Mouse (Mus musculus) liver, embryonic 14.5 days (tissue): ENCODE measurements at regions not wholly inside any gene's neighbourhood (a gene's known extent, or its start where the extent isn't known, plus 50 kb on each side); places are given as distances from the start of the nearest gene placed in this dataset.

Source experiments
- ATAC-seq: fragments of 200-750 bp; cut with Nextera tagmentation; 2 replicates; pipeline ENCODE4 v1.8.0; 2017; ENCODE audit warnings: moderate number of reproducible peaks, mild to moderate bottlenecking, moderate library complexity; ENCODE audit not compliant: insufficient read depth
- DNase-seq, 3 experiments: peaks; one replicate each; pipeline ENCODE4 v3.0.0-alpha.2; 2012 to 2013; ENCODE audit warnings: low read depth in 3 of 3, low spot score in 3 of 3
- H3K27ac ChIP-seq: fragments of 300-500 bp; sonication (generic); 2 replicates; pipeline ENCODE4 v1.5.1; 2014; ENCODE audit warnings: moderate library complexity, mild to moderate bottlenecking, control low read depth, inconsistent platforms
- H3K27me3 ChIP-seq: fragments of 300-500 bp; sonication (generic); 2 replicates; pipeline ENCODE4 v1.6.1; 2014; ENCODE audit warnings: mild to moderate bottlenecking, low read length, moderate library complexity; ENCODE audit not compliant: control insufficient read depth, insufficient read depth
- H3K36me3 ChIP-seq: fragments of 300-500 bp; sonication (generic); replicated peaks from 2 replicates; pipeline ENCODE4 v1.6.1; 2014; ENCODE audit warnings: low read depth; ENCODE audit not compliant: control insufficient read depth, insufficient read depth
- H3K4me1 ChIP-seq, 2 experiments: fragments of 200-500 bp in 1 of 2; fragments of 300-500 bp in 1 of 2; sonication (generic) in 1 of 2; replicated peaks; 2 replicates each; pipeline ENCODE4 v1.6.1; 2012 to 2014; ENCODE audit warnings: antibody characterized with exemption in 1 of 2, inconsistent platforms in 1 of 2, low read length in 1 of 2; ENCODE audit not compliant: control insufficient read depth in 2 of 2, insufficient read depth in 2 of 2
- H3K4me2 ChIP-seq: fragments of 300-500 bp; sonication (generic); 2 replicates; pipeline ENCODE4 v1.6.1; 2014; ENCODE audit warnings: low read depth, mild to moderate bottlenecking, control low read depth, moderate library complexity
- H3K4me3 ChIP-seq, 2 experiments: fragments of 200-500 bp in 1 of 2; fragments of 300-500 bp in 1 of 2; sonication (generic) in 1 of 2; 2 replicates each; pipeline ENCODE4 v1.5.1; 2012 to 2014; ENCODE audit warnings: low read depth in 2 of 2, low read length in 2 of 2, mild to moderate bottlenecking in 2 of 2, control low read depth in 1 of 2, inconsistent platforms in 1 of 2, moderate library complexity in 1 of 2; ENCODE audit not compliant: insufficient read depth in 1 of 2
- H3K9ac ChIP-seq: fragments of 300-500 bp; sonication (generic); replicated peaks from 2 replicates; pipeline ENCODE4 v1.6.1; 2014; ENCODE audit warnings: mild to moderate bottlenecking, control low read depth, moderate library complexity
- H3K9me3 ChIP-seq: fragments of 300-500 bp; sonication (generic); 2 replicates; pipeline ENCODE4 v1.6.1; 2016; ENCODE audit warnings: low read length, mixed read lengths; ENCODE audit not compliant: control insufficient read depth
- CTCF ChIP-seq: IDR thresholded peaks from 2 replicates; pipeline ENCODE4 v1.5.1; 2016; ENCODE audit warnings: antibody characterized with exemption, low read depth, control low read depth
- EP300 ChIP-seq: IDR thresholded peaks from 2 replicates; pipeline ENCODE4 v1.6.1; 2016; ENCODE audit warnings: antibody characterized with exemption, low read depth
- WGBS: fragments of 180-500 bp; shearing (Covaris S2); extraction: QIAGEN DNeasy Blood & Tissue Kit; methylation state at CpG from one replicate; pipeline ENCODE4 v1.1.7; 2014; ENCODE audit not compliant: insufficient replicate concordance; 5-methylcytosine and 5-hydroxymethylcytosine counted together

DNA sequence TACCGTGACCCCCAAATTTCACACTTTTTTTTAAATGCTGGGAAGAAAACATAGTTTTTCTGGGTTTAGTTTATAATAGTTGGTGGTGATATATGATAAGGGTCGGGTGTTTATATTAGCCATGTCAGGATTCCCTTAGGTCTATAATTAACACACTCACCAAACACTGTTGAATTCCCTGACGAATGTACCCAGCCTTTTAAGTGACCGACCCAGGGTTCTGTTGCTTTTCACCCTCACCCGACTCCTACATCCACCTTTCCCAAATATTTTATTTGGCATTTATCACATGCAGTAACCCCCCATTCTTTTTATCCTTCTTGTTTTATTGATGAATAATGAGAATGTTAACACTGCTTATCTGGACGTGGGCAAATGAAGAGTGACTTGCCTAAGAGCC, 389.1 kb upstream of the Fam241a start:
- 59% methylated on average over 6 of the region's 6 CpGs for WGBS
- Histone ChIP-seq H3K4me3 (no peak overlapping the region), H3K27me3 (no peaks in the 10 kb centered on the region), H3K36me3 (no peaks in the 10 kb centered on the region), H3K9ac (no peak overlapping the region), H3K4me2 (no peak overlapping the region), H3K27ac (no peak overlapping the region), H3K9me3 (no peaks in the 10 kb centered on the region), H3K4me1 (no peaks in the 10 kb centered on the region)
- DNase-seq (no peak), ATAC-seq (no peak)
- TF ChIP-seq CTCF (no peak), EP300 (no peak)

DNA sequence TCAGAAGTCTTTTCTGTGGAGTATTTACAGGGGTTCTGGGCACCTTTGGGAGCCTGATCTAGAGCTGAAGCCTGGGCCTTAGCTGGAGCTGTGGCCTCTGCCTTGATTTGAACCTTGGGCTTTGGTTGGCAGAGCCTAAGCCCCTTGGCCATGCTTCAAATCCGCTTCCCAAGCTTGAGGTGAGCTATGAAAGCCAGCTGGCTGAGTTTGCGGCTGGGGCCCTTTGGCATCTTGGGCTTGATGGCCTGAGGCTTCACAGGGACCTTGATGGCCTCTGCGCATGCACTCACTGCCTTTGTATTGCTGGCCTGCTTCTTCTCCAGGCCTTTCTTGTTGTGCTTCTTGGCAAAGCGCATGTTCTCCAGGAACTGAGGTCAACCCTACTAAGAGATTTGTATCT, 384.5 kb upstream of the Fam241a start:
- no peak for TF ChIP-seq CTCF
- TF ChIP-seq EP300 = no peak
- H3K36me3 ChIP-seq = no peaks in the 10 kb centered on the region
- no peak for DNase-seq
- no peak overlapping the region for H3K4me3 ChIP-seq
- H3K4me1 ChIP-seq = no peaks in the 10 kb centered on the region
- H3K9ac ChIP-seq = no peak overlapping the region
- WGBS = 69% methylated on average over 4 of the region's 4 CpGs
- H3K27me3 ChIP-seq = no peaks in the 10 kb centered on the region
- no peak for ATAC-seq
- H3K9me3 ChIP-seq = no peaks in the 10 kb centered on the region
- no peak overlapping the region for H3K27ac ChIP-seq
- no peak overlapping the region for H3K4me2 ChIP-seq

DNA sequence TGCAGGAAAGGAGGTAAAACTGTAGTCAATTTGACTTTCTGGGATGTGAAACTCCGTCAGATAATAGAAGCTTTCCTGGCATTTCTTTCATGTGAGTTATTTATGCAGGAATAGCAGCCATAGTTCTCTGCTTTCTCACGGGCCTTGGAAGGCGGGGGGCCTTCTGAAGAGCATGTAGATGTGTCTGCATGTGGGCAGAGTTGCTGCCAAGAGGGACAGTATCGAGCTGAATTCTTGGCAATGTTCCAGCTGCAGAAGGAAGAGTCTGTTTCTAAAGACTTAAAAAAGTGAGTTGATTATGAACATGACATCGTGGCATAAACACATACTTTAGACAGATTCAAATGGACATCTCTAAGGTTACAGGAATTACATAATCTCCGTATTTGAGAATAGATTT, 374.5 kb upstream of the Fam241a start:
- Histone ChIP-seq H3K4me1 (no peaks in the 10 kb centered on the region), H3K36me3 (no peaks in the 10 kb centered on the region), H3K27ac (no peak overlapping the region), H3K4me2 (no peak overlapping the region), H3K4me3 (no peak overlapping the region), H3K9ac (no peak overlapping the region), H3K27me3 (no peaks in the 10 kb centered on the region), H3K9me3 (no peaks in the 10 kb centered on the region)
- ATAC-seq = no peak
- DNase-seq = no peak
- TF ChIP-seq EP300 (no peak), CTCF (no peak)
- WGBS = 48% methylated on average over 6 of the region's 6 CpGs

DNA sequence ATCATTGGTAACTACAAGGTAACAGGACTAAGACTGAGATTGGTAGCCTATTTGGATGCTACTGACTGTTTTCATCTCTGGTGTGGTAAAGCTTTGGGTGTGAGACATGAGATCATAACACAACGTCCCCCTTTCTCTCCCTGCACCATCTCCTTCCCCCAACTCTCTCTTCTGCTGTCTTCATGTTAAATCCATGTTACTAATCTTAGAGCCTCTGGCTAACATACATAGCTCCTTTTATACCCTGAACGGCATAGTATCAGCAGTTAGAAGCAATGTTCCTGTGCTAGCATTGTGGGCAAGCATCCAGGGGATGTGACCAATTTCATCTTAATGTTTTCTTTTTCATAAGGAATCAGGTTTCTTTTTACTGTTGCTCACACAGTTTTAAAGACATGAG, 365.1 kb upstream of the Fam241a start:
- H3K27me3 ChIP-seq = no peaks in the 10 kb centered on the region
- no peak for ATAC-seq
- no peak overlapping the region for H3K9ac ChIP-seq
- H3K36me3 ChIP-seq = no peaks in the 10 kb centered on the region
- H3K27ac ChIP-seq = no peak overlapping the region
- no peaks in the 10 kb centered on the region for H3K9me3 ChIP-seq
- no peak for TF ChIP-seq EP300
- TF ChIP-seq CTCF = no peak
- no peaks in the 10 kb centered on the region for H3K4me1 ChIP-seq
- WGBS = 51% methylated on average over 2 of the region's 2 CpGs
- H3K4me3 ChIP-seq = no peak overlapping the region
- H3K4me2 ChIP-seq = no peak overlapping the region
- no peak for DNase-seq

DNA sequence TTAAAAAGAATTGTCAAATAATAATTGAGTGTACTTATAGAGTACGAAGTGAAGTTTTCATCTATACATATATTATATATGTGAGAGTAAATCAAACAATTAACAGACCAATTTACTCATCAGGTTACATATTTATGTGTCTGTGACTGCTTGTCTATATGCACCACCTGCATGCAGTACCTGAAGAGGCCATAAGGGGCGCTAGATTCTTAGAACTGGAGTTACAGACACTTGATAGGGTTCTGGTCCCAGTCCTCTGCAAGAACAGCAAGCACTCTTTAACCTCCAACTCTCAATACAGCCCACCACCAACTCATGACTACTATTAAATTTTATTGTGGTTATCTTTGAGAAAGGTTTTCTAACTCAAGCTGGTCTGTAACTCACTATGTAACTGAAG, 351.7 kb upstream of the Fam241a start:
- Histone ChIP-seq H3K4me3 (no peak overlapping the region), H3K4me1 (no peaks in the 10 kb centered on the region), H3K9ac (no peak overlapping the region), H3K9me3 (no peaks in the 10 kb centered on the region), H3K36me3 (no peaks in the 10 kb centered on the region), H3K27ac (no peak overlapping the region), H3K4me2 (no peak overlapping the region), H3K27me3 (no peaks in the 10 kb centered on the region)
- WGBS = 45% methylated on average over 2 of the region's 2 CpGs
- no peak for ATAC-seq
- DNase-seq = no peak
- TF ChIP-seq EP300 = no peak
- TF ChIP-seq CTCF = peak; percentile 35; the same call in 1 of the 2 replicates

DNA sequence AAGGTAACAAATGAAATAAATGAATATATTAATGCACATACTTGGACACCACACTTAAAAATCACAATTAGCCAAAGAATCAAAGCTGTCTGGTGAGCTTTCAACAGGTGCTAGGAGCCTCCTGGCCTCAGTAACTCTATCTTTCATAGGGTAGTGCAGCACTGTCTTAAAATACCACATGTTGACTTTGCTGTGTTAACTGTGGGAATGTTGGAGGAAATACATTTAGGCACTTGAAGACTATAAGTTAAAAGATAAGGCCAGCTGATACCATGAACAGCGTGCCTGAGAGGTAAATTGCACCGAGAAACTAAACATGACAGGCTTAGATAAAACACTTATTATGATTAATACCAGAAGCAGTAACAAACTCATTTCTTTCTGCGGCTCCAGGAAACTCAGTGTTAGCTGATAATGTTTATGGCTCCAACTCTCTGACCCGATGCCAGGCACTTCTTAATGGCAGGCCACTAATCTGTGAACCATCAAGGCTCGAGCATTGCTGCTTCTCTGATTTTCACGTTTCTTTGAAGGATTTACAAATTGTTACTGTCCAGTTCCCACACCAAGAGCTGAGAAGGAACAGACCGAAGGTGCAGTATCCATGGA, 343.8 kb upstream of the Fam241a start:
- WGBS = 18% methylated on average over 7 of the region's 7 CpGs
- H3K9ac ChIP-seq = no peak overlapping the region
- no peak overlapping the region for H3K27ac ChIP-seq
- DNase-seq = no peak
- no peak for TF ChIP-seq CTCF
- TF ChIP-seq EP300 = no peak
- no peak overlapping the region for H3K4me3 ChIP-seq
- H3K4me2 ChIP-seq = no peak overlapping the region
- no peaks in the 10 kb centered on the region for H3K27me3 ChIP-seq
- H3K9me3 ChIP-seq = no peaks in the 10 kb centered on the region
- no peak for ATAC-seq
- no peaks in the 10 kb centered on the region for H3K4me1 ChIP-seq
- no peaks in the 10 kb centered on the region for H3K36me3 ChIP-seq
